Mouse (Mus musculus) liver, postnatal 0 days (tissue): Measurements from ENCODE around the gene Mreg. TPM values are rescaled to one million over a fixed set of nuclear protein-coding genes. Genes with fewer than 3 reads are reported as not detected.

Experiments used
- ATAC-seq: fragments of 200-750 bp; cut with Nextera tagmentation; 2 replicates; pipeline ENCODE4 v1.8.0; 2017; ENCODE audit warnings: mild to moderate bottlenecking, moderate library complexity
- DNase-seq: peaks from one replicate; pipeline ENCODE4 v3.0.0-alpha.2; 2016
- H3K27ac ChIP-seq: fragments of 300-500 bp; sonication (generic); 2 replicates; pipeline ENCODE4 v1.5.1; 2014; ENCODE audit warnings: antibody characterized with exemption, moderate library complexity, mild to moderate bottlenecking, low read depth
- H3K27me3 ChIP-seq: fragments of 300-500 bp; sonication (generic); 2 replicates; pipeline ENCODE4 v1.6.1; 2014; ENCODE audit warnings: low read length, control low read depth, mixed read lengths; ENCODE audit not compliant: insufficient read depth
- H3K36me3 ChIP-seq: fragments of 300-500 bp; sonication (generic); replicated peaks from 2 replicates; pipeline ENCODE4 v1.6.1; 2014; ENCODE audit warnings: mild to moderate bottlenecking, control low read depth, low read length, moderate library complexity, mixed read lengths; ENCODE audit not compliant: insufficient read depth
- H3K4me1 ChIP-seq: fragments of 300-500 bp; sonication (generic); 2 replicates; pipeline ENCODE4 v1.6.1; 2014; ENCODE audit warnings: antibody characterized with exemption, mild to moderate bottlenecking, control low read depth; ENCODE audit not compliant: insufficient read depth
- H3K4me2 ChIP-seq: fragments of 300-500 bp; sonication (generic); 2 replicates; pipeline ENCODE4 v1.6.1; 2014; ENCODE audit warnings: low read depth, mild to moderate bottlenecking, low read length, moderate library complexity, mixed read lengths
- H3K4me3 ChIP-seq: fragments of 300-500 bp; sonication (generic); 2 replicates; pipeline ENCODE4 v1.5.1; 2014; ENCODE audit warnings: low read depth, low read length
- H3K9ac ChIP-seq: fragments of 300-500 bp; sonication (generic); replicated peaks from 2 replicates; pipeline ENCODE4 v1.6.1; 2014; ENCODE audit warnings: mild to moderate bottlenecking, moderate library complexity
- H3K9me3 ChIP-seq: fragments of 300-500 bp; sonication (generic); 2 replicates; pipeline ENCODE4 v1.6.1; 2016; ENCODE audit warnings: mild to moderate bottlenecking, control low read depth, low read length, mixed read lengths
- CTCF ChIP-seq: sonication (generic); IDR thresholded peaks from 2 replicates; pipeline ENCODE4 v1.5.1; 2016; ENCODE audit warnings: antibody characterized with exemption, low read depth
- EP300 ChIP-seq: IDR thresholded peaks from 2 replicates; pipeline ENCODE4 v1.6.1; 2016; ENCODE audit warnings: antibody characterized with exemption, low read depth, mild to moderate bottlenecking
- WGBS: fragments of 180-500 bp; shearing (Covaris S2); extraction: QIAGEN DNeasy Blood & Tissue Kit; methylation state at CpG from one replicate; pipeline ENCODE4 v1.1.7; 2014; ENCODE audit not compliant: insufficient replicate concordance; 5-methylcytosine and 5-hydroxymethylcytosine counted together
- polyA plus RNA-seq: library from polyadenylated mRNA; unstranded; fragments of >200 nt; fragmentation: Nextera tagmentation; extraction: Ambion mirVana; gene quantifications from 2 replicates; pipeline ENCODE4 v1.2.1, GENCODE M21; 2015

Mreg gene
- polyA plus RNA-seq, 1 experiment from 2014 or later, result 10.0 TPM

DNA sequence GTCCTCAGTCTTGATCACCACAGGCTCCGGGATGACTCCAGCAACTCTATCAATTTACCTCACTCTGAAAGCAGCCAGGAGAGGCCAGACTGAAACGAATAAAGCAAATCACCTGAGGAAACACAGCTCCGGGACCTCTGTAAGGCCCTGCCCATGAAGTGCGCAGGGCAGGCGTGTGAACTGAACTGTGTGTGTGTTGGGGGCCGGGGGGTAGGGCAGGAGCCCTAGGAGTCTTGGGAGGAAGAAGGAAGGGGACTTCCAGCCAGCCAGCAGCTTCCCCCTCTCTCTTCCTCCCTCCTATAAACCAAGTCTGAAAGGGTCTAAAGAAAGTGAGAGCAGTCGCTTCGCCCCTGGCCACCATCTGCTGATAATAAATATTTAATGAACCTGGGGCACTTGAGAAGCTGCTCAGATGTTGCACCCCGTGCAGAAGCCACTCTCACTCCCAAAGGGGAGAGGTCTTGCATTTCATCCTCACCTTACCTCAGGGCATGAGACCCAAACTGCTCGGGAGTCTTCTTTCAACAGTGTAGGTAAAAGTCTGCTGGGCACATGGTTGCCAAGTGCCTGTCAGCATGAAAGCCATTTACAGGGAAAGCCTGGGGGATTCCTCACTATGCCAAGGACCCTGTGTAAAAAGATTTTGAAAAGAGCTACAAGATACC, 13.8 kb downstream of the Mreg start:
- TF ChIP-seq CTCF (no peak), EP300 (no peak)
- WGBS, result 70% methylated on average over 10 of the region's 10 CpGs

DNA sequence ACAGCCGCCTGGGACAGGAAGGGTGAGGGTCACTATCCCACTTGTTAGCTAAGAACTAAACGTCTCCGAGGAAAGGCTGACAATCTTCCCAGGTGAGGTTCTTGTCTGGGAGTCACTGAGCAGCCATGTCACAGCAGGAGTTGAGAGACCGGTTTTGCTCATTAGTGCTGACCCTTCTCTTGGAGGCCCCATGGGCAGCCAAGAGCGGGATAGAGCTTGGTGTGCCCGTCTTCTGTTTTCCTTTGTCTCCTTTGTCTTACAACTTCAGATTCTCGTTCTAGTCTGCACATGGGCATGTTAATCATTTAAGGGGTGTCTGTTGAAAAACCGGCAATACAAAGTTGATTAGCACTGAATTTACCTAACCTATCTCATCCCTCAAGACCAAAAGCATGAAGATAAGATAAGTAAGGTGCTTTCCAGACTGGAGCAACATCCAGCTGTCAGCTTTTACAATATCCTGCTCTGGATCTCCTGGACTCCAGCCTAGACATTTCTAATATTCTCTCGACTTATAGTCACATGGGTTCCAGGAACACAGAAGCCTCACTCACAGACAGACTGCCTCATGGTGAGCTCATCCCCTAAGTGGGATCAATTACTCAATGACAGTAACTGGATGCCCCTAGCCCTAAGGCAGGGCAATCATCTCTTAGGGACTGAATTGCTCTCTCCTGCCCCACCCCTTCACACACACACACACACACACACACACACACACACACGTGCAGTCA, 15.3 kb downstream of the Mreg start:
- WGBS, result 57% methylated on average over 10 of the region's 10 CpGs
- H3K4me1 ChIP-seq, result peaks cover 12% of the 10 kb centered on the region
- H3K9ac ChIP-seq, result no peak overlapping the region
- DNase-seq (no peak), ATAC-seq (no peak)
- H3K9me3 ChIP-seq, result no peaks in the 10 kb centered on the region
- no peak for TF ChIP-seq CTCF
- TF ChIP-seq EP300, result no peak
- H3K36me3 ChIP-seq, result no peaks in the 10 kb centered on the region
- H3K27ac ChIP-seq, result no peak overlapping the region
- H3K4me2 ChIP-seq, result no peak overlapping the region
- no peaks in the 10 kb centered on the region for H3K27me3 ChIP-seq
- H3K4me3 ChIP-seq, result no peak overlapping the region

More for the DNA sequence above, 13.8 kb downstream of the Mreg start:
- Histone ChIP-seq H3K4me3 (no peak overlapping the region), H3K9me3 (no peaks in the 10 kb centered on the region), H3K36me3 (no peaks in the 10 kb centered on the region), H3K4me1 (peaks cover 12% of the 10 kb centered on the region), H3K27me3 (no peaks in the 10 kb centered on the region), H3K27ac (no peak overlapping the region), H3K4me2 (no peak overlapping the region), H3K9ac (no peak overlapping the region)
- DNase-seq (no peak), ATAC-seq (no peak)

DNA sequence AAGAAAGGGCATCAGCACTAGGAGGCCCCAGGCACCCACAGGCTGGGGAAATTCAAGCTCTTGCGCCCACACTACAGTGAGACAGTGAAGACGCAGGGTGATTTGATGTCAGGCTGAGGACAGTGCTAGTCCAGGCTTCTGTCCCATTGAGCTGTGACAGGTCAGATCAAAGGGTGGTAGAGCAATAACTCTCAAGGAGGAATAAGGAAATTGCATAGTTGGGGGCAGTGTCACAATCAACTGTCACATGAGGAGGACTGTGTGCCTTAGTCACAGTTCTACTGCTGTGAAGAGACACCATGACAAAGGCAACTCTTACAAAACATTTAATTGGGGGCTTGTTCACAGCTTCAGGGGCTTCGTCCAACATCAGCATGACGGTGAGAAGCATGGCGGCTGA, 16.0 kb downstream of the Mreg start:
- Histone ChIP-seq H3K27me3 (no peaks in the 10 kb centered on the region), H3K36me3 (no peaks in the 10 kb centered on the region), H3K27ac (no peak overlapping the region), H3K9me3 (no peaks in the 10 kb centered on the region), H3K4me1 (peaks cover 12% of the 10 kb centered on the region), H3K9ac (no peak overlapping the region), H3K4me2 (no peak overlapping the region), H3K4me3 (no peak overlapping the region)
- peak; percentile 29; the same call in 1 of the 2 replicates for ATAC-seq
- peak; percentile 25 for DNase-seq
- TF ChIP-seq CTCF, result no peak
- no peak for TF ChIP-seq EP300
- WGBS, result 75% methylated on average over 5 of the region's 5 CpGs

- Histone ChIP-seq H3K9me3 (no peaks in the 10 kb centered on the region), H3K36me3 (no peaks in the 10 kb centered on the region), H3K4me1 (peaks cover under 1% of the 10 kb centered on the region; the same call in 1 of the 2 replicates), H3K4me2 (no peak overlapping the region), H3K27me3 (no peaks in the 10 kb centered on the region), H3K9ac (no peak overlapping the region), H3K27ac (no peak overlapping the region), H3K4me3 (no peak overlapping the region)
- DNase-seq, result no peak
- WGBS, result 87% methylated on average over 8 of the region's 8 CpGs
- TF ChIP-seq CTCF (no peak), EP300 (no peak)
- ATAC-seq, result no peak
These were observed 20.7 kb downstream of the Mreg start for GRCm38 (mm10) chr1:72191449-72191848.

DNA sequence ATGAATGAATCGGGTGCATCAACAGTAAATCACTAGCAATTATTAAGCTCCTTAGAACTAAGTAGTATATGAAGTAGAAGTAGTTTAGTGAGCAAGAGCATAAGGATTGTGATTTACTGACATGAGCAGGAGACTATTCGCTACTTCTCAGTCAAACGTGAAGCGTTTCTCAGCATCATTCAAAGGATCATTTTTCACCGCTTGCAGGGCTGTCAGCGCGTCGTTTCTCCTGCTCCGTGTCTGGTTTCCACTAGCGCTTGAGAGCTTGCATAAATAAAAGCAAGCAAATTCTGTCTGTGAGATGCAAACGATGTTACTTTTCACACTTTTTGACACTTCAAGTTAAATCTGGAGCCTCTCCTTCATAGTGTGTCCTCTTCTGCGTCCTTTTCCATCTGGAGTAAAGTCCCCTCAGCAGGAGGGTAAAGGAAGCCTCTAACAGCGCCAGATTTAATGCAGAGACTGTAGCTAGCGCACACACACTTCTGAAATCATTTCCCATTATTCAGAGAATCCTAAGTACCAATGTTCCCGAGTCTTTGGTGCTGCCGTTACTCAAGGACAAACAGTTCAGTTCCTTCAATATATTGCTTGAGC, 23.9 kb downstream of the Mreg start:
- DNase-seq (no peak), ATAC-seq (no peak)
- 74% methylated on average over 16 of the region's 16 CpGs for WGBS
- Histone ChIP-seq H3K4me2 (no peak overlapping the region), H3K4me1 (no peaks in the 10 kb centered on the region), H3K27me3 (no peaks in the 10 kb centered on the region), H3K9me3 (no peaks in the 10 kb centered on the region), H3K27ac (no peak overlapping the region), H3K4me3 (no peak overlapping the region), H3K36me3 (no peaks in the 10 kb centered on the region), H3K9ac (no peak overlapping the region)
- TF ChIP-seq CTCF, result no peak
- no peak for TF ChIP-seq EP300

DNA sequence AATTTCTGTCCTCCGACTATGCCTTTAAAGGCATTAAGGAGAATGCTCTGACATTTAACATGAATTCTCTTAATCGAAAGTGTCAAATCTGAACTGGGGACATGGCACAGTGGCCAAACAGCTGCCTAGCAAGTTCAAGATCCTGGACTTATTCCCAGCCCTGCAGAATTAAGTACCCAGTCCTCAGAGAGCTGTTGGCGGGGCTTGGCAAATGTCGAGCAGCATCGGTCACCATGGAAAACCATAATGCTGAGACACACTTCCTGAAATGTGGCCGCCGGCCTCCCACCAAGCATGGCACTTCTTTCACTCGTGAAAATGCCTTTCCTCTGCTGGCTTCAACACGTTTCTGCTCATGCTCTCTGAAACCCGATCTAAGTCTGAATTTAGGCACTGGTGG, 24.6 kb downstream of the Mreg start:
- TF ChIP-seq CTCF, result no peak
- no peak for TF ChIP-seq EP300
- Histone ChIP-seq H3K9ac (no peak overlapping the region), H3K27ac (no peak overlapping the region), H3K4me1 (no peaks in the 10 kb centered on the region), H3K9me3 (no peaks in the 10 kb centered on the region), H3K36me3 (no peaks in the 10 kb centered on the region), H3K4me2 (no peak overlapping the region), H3K27me3 (no peaks in the 10 kb centered on the region), H3K4me3 (no peak overlapping the region)
- WGBS, result 49% methylated on average over 10 of the region's 10 CpGs
- DNase-seq, result no peak
- ATAC-seq, result no peak
